Mouse (Mus musculus): ENCODE results near the gene Pitx1. TPM values are rescaled to one million over a fixed set of nuclear protein-coding genes. Genes with fewer than 3 reads are reported as not detected.

The Pitx1 gene
- total RNA-seq (2014; rRNA removed) (not detected in 2 replicates), polyA plus RNA-seq (2012; rRNA removed) (not detected in 2 replicates)

DNA sequence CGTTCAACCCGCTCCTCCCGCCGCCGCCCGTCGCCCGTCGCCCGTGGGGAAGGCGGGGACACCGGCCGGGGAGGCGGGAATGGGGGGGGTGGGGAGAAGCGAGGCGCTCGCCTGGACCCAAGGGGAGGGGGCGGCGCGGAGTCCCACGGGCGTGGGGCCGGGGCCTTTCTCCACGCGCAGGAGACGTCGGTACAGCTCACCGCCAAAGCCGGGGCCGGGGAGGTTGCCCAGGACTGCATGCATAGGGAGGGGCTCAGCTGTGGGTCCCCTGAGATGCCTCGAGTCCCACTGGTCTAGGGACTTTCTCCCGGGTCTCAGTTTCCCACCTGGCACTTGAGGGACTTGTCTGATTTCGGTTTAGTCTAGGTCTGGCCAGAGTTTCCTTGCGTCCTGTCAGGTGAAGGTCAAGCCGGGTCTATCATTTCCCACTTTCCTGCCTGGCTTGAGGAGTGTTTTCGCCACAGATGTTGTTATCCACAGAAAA lies at the start of gene Pitx1:
Gene Pitx1, minus strand, starts transcription at position 51 of the 484 bp plus-strand sequence.
- 4% methylated on average over 34 of the region's 36 CpGs for whole genome bisulfite sequencing
- H3K27me3 ChIP-seq (ENCODE audit: control insufficient read depth, insufficient read depth, low read length) = peaks cover 35% of the 10 kb centered on the region
- no peak within 1 kb of the TSS for H3K4me3 ChIP-seq (ENCODE audit: insufficient read depth, low read depth, low read length)
- H3K9ac ChIP-seq (ENCODE audit: low read depth, low read length) = no peak within 1 kb of the TSS
- H3K27ac ChIP-seq (replicated peaks; ENCODE audit: insufficient read depth, low read depth, low read length) = no peak within 1 kb of the TSS
- TF ChIP-seq POLR2A (IDR thresholded peaks at IDR 0.05; ENCODE audit: extremely low read depth, insufficient read depth, low read length) (no peak), CTCF (IDR thresholded peaks at IDR 0.05; ENCODE audit: low read depth, low read length) (no peak)
- H3K4me1 ChIP-seq (ENCODE audit: control insufficient read depth, insufficient read depth, low read length) = no peaks in the 10 kb centered on the region
- no peaks in the 10 kb centered on the region for H3K36me3 ChIP-seq (ENCODE audit: control insufficient read depth, insufficient read depth, low read length)
- no peaks in the 10 kb centered on the region for H3K79me2 ChIP-seq (ENCODE audit: control insufficient read depth, insufficient read depth, low read length)
- no peak for DNase-seq (ENCODE audit: extremely low read depth, low read depth, low spot score)

DNA sequence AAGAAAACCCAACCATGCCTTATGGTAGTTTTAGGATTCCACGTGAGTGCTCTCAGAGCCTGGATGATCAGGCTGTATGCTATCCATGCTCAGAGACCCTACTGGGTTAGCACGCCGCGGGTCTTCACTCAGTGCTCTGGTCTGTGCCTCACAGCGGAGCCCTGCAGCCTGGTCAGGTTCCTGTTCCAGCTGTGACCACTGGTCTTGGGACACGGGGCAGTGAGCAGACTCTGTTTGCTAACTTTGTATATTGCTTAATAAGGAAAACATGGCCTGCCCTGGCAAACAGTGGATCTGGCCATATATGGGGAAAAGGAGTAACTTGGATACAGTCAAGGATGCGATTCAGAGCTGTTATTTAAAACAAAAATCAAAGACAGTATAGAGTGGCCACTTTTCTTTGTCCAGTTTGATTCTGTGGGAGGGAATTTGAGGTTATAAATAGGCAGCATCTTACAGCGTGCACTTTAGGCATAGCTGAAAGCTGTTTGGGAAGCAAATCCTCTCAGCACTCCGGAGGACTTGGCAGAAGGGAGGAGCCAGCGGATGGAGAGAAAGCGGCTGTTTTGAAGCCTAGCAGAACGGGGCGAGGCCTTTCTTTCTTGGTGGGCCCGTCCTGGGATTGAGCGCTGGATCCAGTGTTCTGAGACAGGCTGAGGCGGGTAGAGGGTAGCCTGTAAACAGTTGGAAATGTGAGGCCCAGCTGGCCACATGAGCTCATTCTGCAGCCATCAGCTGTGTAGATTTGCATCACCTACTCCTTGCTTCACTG lies 45.6 kb upstream of the Pitx1 start:
- Histone ChIP-seq H3K79me2 (ENCODE audit: control insufficient read depth, insufficient read depth, low read length) (no peaks in the 10 kb centered on the region), H3K4me3 (ENCODE audit: insufficient read depth, low read depth, low read length) (no peak overlapping the region), H3K36me3 (ENCODE audit: control insufficient read depth, insufficient read depth, low read length) (no peaks in the 10 kb centered on the region), H3K4me1 (ENCODE audit: control insufficient read depth, insufficient read depth, low read length) (no peaks in the 10 kb centered on the region), H3K27me3 (ENCODE audit: control insufficient read depth, insufficient read depth, low read length) (no peaks in the 10 kb centered on the region), H3K27ac (replicated peaks; ENCODE audit: insufficient read depth, low read depth, low read length) (no peak overlapping the region), H3K9ac (ENCODE audit: low read depth, low read length) (no peak overlapping the region)
- TF ChIP-seq POLR2A (IDR thresholded peaks at IDR 0.05; ENCODE audit: extremely low read depth, insufficient read depth, low read length) (no peak), CTCF (IDR thresholded peaks at IDR 0.05; ENCODE audit: low read depth, low read length) (no peak)
- peak; percentile 49 for DNase-seq (ENCODE audit: extremely low read depth, low read depth, low spot score)
- 26% methylated on average over 16 of the region's 16 CpGs for whole genome bisulfite sequencing

DNA sequence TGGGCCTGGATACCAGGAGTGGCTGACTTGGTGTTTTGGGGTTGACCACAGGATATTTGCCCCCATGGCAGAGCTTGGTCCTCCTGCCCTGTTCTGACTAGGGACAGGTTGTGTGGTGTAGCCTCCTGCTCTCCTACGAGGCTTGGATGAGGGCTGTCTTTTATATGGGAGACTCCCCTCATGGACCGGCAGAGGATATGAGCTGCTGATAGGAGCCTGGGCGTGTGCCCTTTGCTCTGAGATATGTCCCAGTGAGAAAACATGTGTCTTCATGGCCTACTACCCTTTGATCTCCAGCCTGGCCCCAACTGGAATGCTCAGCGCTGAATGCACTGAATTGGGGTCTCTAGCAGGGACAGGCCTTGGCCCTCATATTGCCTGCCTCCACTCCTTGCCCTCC lies 42.4 kb upstream of the Pitx1 start:
- Histone ChIP-seq H3K4me3 (ENCODE audit: insufficient read depth, low read depth, low read length) (no peak overlapping the region), H3K36me3 (ENCODE audit: control insufficient read depth, insufficient read depth, low read length) (no peaks in the 10 kb centered on the region), H3K9ac (ENCODE audit: low read depth, low read length) (no peak overlapping the region), H3K79me2 (ENCODE audit: control insufficient read depth, insufficient read depth, low read length) (no peaks in the 10 kb centered on the region), H3K4me1 (ENCODE audit: control insufficient read depth, insufficient read depth, low read length) (no peaks in the 10 kb centered on the region), H3K27ac (replicated peaks; ENCODE audit: insufficient read depth, low read depth, low read length) (no peak overlapping the region), H3K27me3 (ENCODE audit: control insufficient read depth, insufficient read depth, low read length) (no peaks in the 10 kb centered on the region)
- no peak for DNase-seq (ENCODE audit: extremely low read depth, low read depth, low spot score)
- no peak for TF ChIP-seq CTCF (IDR thresholded peaks at IDR 0.05; ENCODE audit: low read depth, low read length)
- TF ChIP-seq POLR2A (IDR thresholded peaks at IDR 0.05; ENCODE audit: extremely low read depth, insufficient read depth, low read length) = no peak
- WGBS = 42% methylated on average over 4 of the region's 4 CpGs

DNA sequence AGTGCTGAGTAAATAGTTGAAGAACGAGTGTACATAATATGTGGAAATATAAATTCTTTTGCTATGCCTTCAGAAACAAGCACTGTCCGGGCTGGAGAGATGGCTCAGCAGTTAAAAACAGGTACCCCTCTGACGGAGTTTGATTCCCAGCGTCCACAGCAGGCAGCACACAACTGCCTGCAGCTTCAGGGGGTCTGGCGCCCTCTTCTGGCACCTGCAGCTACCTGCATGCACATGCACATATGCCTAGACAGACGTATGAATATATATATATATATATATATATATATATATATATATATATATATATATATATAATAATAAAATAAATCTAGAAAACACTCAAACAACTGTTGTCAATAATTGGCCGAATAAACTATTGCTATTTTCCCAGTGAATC lies 35.4 kb upstream of the Pitx1 start:
- no peak for DNase-seq (ENCODE audit: extremely low read depth, low read depth, low spot score)
- Histone ChIP-seq H3K4me3 (ENCODE audit: insufficient read depth, low read depth, low read length) (no peak overlapping the region), H3K4me1 (ENCODE audit: control insufficient read depth, insufficient read depth, low read length) (no peaks in the 10 kb centered on the region), H3K9ac (ENCODE audit: low read depth, low read length) (no peak overlapping the region), H3K27ac (replicated peaks; ENCODE audit: insufficient read depth, low read depth, low read length) (no peak overlapping the region), H3K27me3 (ENCODE audit: control insufficient read depth, insufficient read depth, low read length) (no peaks in the 10 kb centered on the region), H3K36me3 (ENCODE audit: control insufficient read depth, insufficient read depth, low read length) (no peaks in the 10 kb centered on the region), H3K79me2 (ENCODE audit: control insufficient read depth, insufficient read depth, low read length) (no peaks in the 10 kb centered on the region)
- 83% methylated on average over 7 of the region's 7 CpGs for WGBS
- peak; percentile 9; the same call in 1 of the 2 replicates for TF ChIP-seq CTCF (IDR thresholded peaks at IDR 0.05; ENCODE audit: low read depth, low read length)
- no peak for TF ChIP-seq POLR2A (IDR thresholded peaks at IDR 0.05; ENCODE audit: extremely low read depth, insufficient read depth, low read length)

DNA sequence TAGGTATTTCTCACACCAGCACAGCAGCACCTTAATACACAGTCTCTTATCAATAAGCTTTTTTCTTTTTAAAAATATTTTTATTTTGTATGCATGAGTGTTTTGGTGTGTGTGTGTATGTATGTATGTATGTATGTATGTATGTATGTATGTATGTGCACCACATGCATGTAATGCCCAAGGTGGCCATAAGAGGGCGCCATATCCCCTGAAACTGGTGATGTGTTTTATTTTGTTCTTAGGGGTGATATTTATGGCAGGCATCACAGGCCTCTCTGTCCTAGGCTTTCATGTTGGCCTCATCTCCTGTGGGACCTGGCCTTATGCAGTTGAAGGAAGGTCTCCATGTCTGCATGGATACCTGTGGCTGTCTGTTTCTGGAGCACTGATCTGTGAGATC lies 34.0 kb upstream of the Pitx1 start:
- 93% methylated on average over 1 of the region's 1 CpGs for WGBS

More for the DNA sequence above, 34.0 kb upstream of the Pitx1 start:
- TF ChIP-seq CTCF (IDR thresholded peaks at IDR 0.05; ENCODE audit: low read depth, low read length) = peak; percentile 25; the same call in 1 of the 2 replicates
- no peak for TF ChIP-seq POLR2A (IDR thresholded peaks at IDR 0.05; ENCODE audit: extremely low read depth, insufficient read depth, low read length)
- no peak overlapping the region for H3K27ac ChIP-seq (replicated peaks; ENCODE audit: insufficient read depth, low read depth, low read length)
- H3K36me3 ChIP-seq (ENCODE audit: control insufficient read depth, insufficient read depth, low read length) = no peaks in the 10 kb centered on the region
- no peaks in the 10 kb centered on the region for H3K27me3 ChIP-seq (ENCODE audit: control insufficient read depth, insufficient read depth, low read length)
- H3K79me2 ChIP-seq (ENCODE audit: control insufficient read depth, insufficient read depth, low read length) = no peaks in the 10 kb centered on the region
- no peak overlapping the region for H3K9ac ChIP-seq (ENCODE audit: low read depth, low read length)
- H3K4me3 ChIP-seq (ENCODE audit: insufficient read depth, low read depth, low read length) = no peak overlapping the region
- H3K4me1 ChIP-seq (ENCODE audit: control insufficient read depth, insufficient read depth, low read length) = no peaks in the 10 kb centered on the region
- no peak for DNase-seq (ENCODE audit: extremely low read depth, low read depth, low spot score)
